Mouse (Mus musculus): Measurements from ENCODE around the gene Heg1.

Gene Heg1

DNA sequence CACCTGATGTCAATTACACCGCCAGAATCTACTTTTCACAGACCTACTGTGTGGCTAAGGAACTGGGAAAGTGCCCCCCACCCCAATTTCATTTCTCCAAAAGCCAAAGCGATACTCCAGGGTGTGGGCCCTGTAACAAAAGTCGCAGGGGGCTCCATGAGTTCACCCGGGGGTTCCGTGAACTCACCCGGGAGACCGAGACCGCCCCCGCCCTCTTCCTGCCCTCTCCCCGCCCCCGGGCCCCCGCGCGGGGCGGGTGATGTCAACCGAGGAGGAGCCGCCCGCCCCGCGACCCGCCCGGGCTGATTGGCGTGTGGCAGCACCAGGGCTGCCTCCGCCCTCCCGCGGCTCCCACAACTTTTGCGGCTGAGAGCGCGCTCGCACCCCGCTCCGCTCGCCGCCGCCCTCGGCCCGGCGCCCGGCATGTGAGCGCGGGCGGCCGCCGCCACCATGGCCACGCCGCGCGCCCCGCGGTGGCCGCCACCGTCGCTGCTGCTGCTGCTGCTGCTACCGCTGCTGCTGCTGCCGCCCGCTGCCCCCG is at the start of gene Heg1:
Gene Heg1, plus strand, starts transcription at position 209 of the 541 bp plus-strand sequence.
- DNase-seq: peak; percentile 99

DNA sequence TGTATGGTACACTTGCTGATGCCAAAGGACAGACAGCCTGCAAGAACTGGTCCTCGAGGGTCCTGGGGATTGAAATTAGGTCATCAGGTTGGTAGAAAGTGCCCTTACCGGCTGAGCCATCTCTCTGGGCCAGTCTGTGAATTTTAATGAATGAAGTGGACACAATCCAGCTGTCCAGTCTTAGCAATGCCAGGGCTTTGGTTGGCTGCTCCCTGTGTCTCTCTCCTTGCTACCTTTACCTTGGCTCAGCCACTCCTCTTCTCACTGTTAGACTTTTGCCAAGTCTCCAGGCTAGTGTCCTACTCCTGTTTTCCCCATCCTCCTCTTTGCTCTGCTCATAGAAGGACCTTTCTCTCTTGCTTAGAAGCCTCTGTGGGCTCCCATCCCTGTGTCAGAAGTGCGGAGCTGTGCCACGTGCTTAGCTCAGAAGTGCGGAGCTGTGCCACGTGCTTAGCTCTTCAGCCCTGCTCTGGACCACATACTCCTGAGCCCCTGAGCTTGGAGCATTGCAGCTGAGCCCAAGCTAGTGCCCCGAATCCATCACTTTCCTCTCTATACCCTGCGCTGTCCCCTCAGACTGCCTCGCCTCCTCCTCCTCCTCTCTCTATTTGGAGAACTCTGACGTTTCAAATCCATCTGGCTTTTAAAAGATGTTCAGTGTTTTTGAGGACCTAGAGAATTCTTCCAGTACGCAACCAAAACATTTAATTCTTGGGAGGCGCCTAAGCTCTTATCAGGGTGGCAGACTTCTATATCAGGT is 48.2 kb upstream of the Heg1 start:
- peak; percentile 72 for DNase-seq

DNA sequence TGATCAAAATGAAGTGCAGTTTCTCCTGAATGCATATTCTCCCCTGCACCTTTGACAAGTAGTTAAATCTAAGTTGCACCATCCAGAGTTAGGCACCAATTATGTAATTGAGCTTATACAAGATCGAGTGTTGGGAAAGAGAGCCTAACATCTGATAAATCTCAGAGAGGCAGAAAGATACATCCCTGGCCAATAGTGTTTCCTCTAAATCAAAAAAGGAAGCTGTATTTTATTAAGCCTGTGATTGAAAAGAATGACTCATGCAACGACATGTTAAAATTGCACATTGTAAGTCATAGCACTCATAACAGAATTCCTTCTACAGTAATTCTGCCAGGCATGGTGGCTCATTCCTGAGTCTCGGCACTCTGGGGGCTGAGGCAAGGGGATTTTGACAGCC is 42.4 kb upstream of the Heg1 start:
- DNase-seq: no peak

DNA sequence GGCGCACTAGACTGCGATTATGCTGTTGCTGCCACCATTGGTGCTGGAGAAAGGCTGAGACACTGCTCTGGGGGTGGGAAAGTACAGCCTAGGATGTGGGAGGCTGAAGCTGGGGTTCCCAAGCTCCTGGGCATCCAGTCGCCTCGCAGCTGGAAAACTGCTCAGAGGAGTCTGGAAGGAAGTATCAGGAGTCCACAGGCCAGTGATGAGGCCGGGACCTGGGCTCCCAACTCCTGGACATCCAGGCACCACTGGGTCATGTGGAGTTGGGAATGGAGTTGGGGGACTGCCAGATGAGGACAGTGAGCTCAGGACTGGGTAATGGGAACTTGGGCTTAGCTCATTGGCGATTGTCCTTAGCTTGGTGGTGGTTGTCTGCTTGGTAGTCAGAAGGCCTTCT is 31.1 kb upstream of the Heg1 start:
- peak; percentile 74 for DNase-seq

DNA sequence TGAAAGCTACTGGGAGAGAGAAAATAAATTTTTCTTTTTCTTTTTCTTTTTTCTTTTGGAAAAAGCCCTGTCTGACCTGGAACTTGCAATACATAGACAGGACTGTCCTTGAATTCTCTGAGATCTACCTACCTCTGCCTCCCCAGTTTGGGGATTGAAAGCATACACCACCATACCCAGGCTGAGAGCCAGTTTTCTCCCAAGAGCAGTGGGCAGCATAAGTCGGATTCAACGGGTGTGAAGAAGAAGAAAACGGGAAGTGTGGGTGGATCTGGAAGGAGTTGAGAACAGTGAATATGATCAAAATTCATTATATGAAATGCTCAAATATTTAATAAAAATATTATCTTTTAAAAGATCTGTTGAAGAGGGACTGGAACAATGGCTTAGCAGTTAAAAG is 28.7 kb upstream of the Heg1 start:
- peak; percentile 43 for DNase-seq

DNA sequence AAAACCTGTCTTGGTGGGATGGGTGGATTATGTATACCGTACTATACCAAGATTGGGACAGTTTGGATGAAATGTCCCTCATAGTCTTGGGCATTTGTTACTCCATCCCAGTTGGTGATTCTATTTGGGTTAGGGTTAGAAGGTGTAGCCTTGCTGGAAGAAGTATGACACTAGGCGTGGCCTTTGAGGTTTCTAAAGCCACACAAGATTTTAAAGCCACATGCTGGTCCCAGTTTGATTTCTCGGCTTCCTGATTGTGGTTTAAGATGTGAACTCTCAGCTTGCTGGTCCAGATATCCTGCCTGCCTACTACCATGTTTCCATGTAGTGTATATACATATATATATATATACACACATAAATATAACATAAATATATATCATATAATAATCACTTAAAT is 27.0 kb upstream of the Heg1 start:
- DNase-seq: peak; percentile 76

DNA sequence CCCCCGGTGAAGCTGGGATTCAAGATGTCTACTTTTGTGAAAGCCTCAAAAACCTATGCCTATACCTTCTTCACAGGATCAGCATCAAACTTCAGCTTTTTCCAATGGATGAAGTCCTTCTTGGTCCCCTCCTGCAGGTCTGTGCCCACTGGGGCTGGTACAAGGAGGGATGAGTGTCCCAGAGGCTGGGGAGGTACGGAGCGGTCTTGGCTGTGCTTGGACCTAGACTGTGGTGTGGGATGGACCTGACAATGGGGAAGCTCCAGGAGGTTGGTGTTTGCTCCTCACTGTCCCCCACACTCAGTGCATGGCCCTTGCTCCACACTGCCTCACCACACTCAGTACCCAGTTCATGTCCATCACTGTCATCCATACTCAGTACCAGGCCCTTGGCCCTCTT is 26.0 kb upstream of the Heg1 start:
- DNase-seq: peak; percentile 77

DNA sequence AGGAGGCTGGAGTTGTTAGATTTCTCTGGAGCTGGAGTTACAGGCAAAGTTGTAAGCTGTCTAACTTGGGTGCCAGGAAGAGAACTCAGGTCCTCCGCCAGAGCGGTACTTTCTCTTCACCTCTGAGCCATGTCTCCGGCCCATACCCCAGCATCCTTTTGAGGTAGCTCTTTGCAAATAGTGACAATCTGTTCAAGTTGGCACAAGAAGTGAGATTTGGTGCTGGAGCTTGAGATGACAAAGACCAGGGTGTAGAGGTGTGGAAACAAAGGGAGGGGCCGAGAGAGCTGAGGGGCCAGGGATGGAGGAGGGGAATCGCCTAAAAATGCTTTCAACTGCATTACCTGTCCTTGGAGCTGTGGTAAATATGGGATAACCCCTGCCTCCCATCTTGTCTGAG is 24.6 kb upstream of the Heg1 start:
- DNase-seq: peak; percentile 87

DNA sequence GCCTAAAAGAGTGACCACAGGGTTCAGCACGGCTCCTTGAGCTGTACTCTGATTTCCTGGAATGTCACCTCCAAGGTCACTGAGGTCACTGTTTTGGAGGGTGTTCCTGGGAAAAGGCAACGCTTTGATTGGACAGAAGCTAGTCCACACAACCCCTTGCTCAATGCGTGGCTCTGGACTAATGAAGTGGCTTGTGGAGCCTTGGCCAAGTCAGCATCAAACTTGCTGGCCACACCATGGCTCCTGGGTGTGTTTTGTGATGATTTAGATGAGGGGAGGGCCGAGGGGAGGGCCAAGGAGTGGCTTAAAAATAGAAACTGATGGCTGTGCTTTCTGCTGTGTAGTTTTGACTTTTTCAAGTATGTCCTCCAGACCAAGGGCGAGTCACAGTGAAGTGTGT is 24.0 kb upstream of the Heg1 start:
- DNase-seq: peak; percentile 98

DNA sequence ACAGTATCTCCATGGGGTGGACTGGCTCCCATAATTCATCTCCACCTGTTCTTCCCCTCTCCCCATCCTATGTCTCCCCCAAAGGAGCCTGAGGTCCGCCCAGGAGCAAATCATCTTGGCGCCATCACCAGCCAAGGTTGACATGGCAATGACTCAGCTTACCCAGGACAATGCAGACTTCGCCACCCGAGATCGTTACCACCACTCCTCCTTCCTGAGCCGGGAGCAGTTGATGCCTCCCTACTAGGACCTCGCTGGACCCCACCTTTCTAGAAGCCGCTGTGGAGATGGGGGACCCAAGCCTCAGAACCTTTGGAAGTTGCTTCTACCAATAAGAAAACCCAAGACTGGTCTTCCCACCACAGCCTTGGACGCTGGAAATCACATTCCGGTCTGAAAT is 21.3 kb upstream of the Heg1 start:
- peak; percentile 75 for DNase-seq

DNA sequence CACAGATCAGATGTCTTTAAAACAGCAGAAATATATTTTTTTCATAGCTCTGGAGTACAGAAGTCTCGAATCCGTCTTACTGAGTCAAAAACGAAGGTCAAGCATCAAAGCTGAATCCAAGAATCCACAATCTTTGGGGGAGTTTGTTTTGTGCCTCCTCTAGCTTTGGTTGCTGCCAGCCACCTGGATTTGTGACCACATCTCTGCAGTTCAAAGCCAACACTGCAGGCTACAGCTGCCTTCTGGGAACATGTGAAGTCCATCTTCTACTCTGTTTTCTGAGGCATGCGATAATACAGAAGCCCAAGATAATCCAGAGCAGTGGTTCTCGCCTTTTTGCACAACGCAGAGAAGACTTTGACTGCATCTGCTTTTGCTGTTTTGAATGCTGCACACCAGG is 17.9 kb upstream of the Heg1 start:
- peak; percentile 93 for DNase-seq

DNA sequence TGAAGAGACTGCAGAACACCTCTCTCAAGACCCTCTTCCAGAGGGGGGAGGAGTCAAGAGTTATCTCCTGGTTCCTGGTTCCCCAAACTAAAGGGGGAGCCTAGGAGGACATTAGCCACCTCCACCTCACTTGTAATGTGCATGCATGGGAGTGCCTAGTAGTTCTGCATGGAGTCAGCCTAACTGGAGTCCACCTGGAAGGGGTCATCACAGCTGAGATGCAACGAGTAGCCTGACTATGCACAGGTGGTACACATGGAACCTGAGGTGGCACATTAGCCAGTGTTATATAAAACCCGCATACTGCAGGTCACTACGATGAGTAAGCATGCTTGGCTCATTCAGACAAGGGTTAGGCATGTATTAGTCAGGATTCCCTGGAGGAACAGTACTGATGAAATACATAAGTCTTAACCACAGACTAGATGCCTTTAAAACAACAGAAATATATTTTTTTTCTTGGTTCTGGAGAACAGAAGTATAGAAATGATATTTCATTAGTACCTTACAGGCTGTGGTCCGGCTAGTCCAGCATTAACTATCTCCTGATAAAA is 17.1 kb upstream of the Heg1 start:
- peak; percentile 84 for DNase-seq

DNA sequence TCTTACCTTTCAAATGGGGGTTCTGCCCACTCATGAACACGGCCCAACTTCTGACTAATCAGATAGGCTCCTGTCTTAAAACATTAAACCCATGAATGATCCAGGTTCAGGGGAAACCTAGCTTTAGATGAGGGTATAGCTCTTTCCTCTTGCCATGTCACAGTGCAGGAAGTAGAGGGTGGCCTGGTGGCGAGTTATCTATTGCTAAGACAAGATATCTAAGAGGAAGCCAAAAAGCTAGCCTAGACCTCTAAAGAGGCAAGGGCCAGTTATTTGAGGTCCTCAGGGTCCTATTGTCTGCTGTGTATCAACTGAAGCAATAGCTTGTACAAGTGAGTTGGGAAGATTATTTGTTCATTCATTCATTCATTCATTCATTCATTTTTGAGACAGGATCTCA is 15.7 kb upstream of the Heg1 start:
- no peak for DNase-seq

DNA sequence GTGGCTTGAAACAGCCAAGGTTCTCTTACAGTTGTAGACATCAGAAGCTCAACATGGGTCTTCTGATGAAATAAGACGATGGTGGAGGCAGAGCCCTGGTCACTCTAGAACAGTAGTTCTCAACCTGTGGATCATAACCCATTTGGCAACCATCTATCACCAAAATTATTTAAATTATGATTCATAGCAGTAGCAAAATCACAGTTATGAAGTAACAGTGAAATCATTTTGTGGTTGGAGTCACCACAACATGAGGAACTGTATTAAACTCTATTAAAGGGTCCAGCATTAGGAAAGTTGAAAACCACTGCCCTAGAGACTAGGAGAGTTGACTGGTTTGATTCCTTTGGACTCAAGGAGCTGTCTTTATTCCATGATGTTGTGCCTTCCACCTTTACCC is 15.1 kb upstream of the Heg1 start:
- DNase-seq: no peak

DNA sequence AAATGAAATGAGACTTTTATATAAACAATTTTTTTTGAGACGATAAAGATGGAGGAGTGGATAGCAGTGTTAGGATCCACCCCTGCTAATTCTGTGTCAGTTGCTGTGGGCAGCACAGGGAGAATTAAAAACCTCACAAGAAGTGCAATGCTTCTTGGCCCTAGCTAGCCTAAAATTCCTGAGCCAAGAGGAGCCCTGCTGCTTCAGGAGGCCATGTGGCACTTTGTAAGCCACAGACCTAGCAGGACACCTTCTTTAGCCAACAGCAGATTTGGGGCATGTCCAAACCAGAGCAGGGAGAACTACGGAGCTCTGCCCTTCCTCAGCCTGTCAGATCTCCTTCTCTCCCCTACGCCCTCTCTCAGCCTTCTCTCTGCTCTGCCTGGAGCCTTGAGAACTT is 13.8 kb upstream of the Heg1 start:
- peak; percentile 94 for DNase-seq

DNA sequence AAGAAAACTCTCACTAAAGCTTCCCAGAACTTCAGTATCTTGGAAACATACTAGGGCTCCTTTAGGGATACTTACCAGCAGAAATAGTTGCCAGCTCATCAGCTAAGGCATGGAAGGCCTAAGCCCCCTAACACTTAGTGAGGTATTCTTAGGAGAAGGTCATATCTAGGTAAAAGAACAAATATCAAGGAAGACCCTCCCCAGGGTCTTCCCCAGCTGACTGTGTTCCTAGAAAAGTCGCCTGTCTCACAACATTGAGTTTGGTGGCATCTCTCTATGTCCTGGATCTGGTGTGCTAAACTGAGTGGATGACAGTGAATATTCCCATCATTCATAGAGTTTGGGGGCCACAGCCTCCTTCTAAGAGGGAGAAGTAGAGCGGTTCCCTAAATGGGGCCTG is 13.2 kb upstream of the Heg1 start:
- DNase-seq: peak; percentile 76

DNA sequence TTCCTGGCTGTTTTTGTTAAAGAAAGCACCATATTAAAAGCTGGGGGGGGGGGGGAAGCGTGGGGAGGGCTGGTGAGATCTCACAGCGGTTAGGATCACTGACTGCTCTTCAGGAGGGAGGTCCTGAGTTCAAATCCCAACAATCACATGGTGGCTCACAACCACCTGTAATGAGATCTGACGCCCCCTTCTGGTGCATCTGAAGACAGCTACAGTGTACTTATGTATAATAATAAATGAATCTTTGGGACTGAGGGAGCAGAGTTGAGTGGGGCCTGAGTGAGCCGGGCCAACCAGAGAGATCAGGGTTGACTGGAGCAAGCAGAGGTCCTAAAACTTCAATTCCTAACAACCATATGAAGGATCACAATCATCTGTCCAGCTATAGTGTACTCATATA is 12.0 kb upstream of the Heg1 start:
- peak; percentile 86 for DNase-seq

DNA sequence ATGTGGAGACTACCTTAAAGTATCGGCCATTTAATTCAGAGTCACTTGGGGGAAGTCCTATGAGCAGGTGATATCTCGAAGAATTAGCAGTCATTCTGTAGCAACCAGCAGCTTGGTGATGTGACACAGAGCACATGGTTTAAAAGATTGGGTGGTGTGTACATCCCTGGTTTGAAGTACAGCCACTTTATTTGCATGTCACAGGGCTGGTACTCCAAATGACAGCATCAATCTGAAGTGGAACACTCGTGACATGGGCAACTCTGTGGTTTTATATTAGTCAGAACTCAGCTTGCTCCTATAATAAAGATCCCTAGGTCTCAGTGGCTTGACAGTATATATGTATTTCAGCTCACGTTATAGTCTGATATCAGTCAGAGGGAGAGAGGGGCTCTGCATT is 11.5 kb upstream of the Heg1 start:
- peak; percentile 40 for DNase-seq

DNA sequence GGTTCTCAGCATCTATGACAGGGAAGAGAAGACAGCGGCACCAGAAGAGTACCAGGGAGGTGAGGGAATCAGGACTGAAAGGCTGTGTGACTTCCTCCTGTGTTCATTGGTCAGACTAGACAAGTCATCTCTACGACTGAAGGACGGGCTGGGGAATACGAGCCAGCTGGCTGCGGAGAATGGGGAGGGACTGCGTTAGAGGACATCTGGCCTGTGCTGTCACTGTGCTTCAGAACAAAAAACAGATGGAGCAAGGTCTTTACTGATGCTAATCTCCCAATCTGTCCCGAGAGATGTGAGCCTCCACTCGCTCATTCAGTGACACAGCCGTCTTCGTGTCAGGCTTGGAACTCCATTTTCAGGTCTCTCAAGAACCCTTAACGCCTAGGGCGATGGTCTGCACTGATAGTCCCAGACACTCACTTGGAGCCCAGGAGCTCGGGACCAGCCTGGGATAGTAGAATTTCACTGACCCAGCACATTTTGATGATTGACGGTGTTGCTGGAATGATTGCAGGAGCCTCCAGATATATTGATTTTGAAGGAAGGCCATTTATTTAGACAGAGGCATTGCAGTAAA is 10.6 kb upstream of the Heg1 start:
- peak; percentile 98 for DNase-seq

DNA sequence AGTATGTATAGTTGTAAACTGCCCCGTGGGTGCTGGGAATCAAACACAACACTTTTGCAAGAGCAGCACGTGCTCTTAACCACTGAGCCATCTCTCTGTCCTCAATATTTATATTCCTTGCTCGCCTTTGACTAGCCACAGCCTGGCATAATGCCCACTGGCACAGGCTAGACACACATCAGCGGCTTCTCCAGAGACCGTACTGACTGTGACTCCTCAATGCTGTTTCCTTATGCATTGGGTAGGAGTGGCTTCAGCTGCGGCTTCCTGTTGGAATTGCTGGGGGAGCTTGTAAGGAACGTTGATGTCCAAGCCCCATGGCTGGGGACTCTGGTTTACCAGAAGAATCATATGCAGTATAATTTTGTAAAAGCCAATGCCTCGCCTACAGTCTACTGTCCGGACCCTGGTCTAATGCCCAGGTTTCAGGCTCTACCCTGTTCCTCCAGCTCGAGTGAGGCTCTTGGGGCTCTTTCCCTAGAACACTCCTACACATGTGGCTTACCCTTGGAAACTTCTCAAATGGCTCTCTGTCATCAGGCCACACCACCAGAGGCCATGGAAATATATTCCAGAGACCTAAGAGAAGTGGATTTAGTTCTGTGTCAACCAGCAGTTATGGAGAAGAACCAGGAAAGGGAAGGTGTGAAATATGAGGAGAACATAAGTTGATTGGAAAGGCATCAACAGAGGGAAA is 8.9 kb upstream of the Heg1 start:
- DNase-seq: peak; percentile 92

DNA sequence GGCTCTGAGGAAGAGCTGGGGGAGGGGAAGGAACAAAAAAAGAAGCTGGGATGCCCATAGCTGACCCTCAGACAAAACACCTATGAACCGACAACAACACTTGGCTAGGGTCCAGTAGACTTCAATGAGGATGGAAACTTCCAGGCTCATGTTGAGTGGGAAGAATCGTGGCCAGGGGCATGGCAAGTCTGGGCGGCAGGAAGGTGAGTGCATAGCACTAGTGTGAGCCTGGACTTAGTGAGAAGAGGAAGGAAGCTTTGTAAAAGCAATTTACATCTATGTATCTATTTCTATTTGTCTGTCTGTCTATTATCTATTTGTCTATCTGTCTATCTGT is 8.4 kb upstream of the Heg1 start:
- DNase-seq: peak; percentile 97

DNA sequence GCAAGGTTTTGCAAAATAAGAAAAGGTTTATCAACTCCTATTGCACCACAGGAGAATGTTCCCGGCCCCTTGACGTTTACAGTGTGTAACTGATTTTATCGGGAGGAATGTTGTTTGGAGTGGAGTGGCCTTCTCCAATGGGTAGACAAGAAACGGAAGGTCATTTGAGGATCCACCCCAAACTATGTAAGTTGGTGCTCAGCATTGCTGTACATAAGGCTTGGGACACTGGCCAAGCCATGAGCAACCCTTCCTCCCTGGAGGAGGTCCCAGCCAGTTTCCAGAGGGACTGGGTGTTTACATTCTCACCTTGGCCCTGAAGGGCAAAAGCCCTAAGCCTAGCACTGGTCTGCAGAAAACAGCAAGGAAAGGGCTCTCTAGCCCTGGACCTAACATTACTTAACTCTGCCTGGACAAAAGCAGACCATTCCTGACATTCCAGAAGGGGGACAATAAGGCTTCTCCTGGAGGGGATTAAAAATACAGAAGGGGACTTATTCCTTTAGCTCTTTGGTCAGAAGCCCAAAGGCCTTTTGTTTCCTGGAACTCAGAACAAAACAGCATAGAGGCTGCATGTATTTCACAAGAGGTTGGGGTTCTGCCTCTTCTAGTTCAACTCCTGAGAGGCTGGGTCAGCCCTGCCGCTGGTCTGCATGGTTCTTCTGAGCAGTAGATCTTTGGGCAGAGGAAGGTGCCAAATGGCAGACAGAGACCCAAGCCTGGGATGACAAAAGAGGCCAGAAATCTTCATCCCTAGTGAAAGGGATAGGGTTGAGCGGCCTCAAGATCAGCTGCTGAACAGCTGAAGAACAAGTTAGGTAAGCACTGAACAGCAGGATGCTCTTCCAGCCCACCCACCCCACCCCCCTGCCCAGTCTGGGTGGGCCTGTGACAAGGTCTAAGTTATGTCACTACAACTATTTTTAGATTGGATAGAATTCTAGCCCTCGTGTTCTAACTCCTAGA is 7.5 kb upstream of the Heg1 start:
- DNase-seq: peak; percentile 99

DNA sequence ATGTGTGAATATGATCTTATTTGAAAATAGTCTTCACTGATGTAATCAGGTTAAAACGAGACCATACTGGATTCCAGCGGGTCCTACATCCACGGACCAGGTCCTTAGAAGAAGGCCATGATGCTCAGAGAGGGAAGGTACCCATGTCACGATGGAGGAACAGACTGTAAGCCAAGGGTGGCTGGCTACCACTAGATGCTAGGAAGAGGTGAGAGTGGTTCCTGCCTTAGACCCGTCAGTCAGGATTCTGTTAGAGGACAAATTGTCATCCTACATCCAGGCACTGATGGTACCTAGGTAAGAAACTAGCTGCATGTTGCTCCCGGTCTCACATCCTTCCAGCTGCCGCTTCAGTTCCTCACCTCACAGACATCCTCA is 6.9 kb upstream of the Heg1 start:
- DNase-seq: peak; percentile 91

Data from heart, adult 11 months (tissue).